Mouse (Mus musculus): ENCODE measurements around the gene Mpzl3.
"Not testable (repeated sequence)": the region's sequence is repeated elsewhere in the genome, so short reads cannot be mapped to it uniquely, and the experiment has no call there.

Gene Mpzl3

GRCm38 (mm10) chr9:45055082-45055713, at the start of gene Mpzl3:
Mpzl3 (plus strand) TSS chr9:45055186.
- DNase-seq, result peak; percentile 68 to 79

GRCm38 (mm10) chr9:45007404-45007803, 47.6 kb upstream of the Mpzl3 start:
- DNase-seq, result peak in 1 of 2 experiments; percentile 35

- DNase-seq, result peak; percentile 53 to 73
These were observed 46.6 kb upstream of the Mpzl3 start for GRCm38 (mm10) chr9:45008342-45008741.

- DNase-seq, result peak; percentile 75 to 89
These were observed 45.6 kb upstream of the Mpzl3 start, which contains the start of gene Cd3e for GRCm38 (mm10) chr9:45009180-45010078. Cd3e (minus strand) TSS chr9:45009627.

- peak in 1 of 2 experiments; percentile 74 for DNase-seq
These were observed 44.5 kb upstream of the Mpzl3 start for GRCm38 (mm10) chr9:45010461-45010860.

- no peak for DNase-seq
These were observed 43.7 kb upstream of the Mpzl3 start for GRCm38 (mm10) chr9:45011291-45011690.

GRCm38 (mm10) chr9:45014879-45015278, 40.1 kb upstream of the Mpzl3 start:
- DNase-seq, result no peak

- peak in 1 of 2 experiments; percentile 69 for DNase-seq
These were observed 39.1 kb upstream of the Mpzl3 start for GRCm38 (mm10) chr9:45015841-45016240.

GRCm38 (mm10) chr9:45018031-45018430, 37.0 kb upstream of the Mpzl3 start:
- DNase-seq, result no peak

GRCm38 (mm10) chr9:45022800-45023199, 32.2 kb upstream of the Mpzl3 start:
- no peak for DNase-seq

GRCm38 (mm10) chr9:45023638-45024037, 31.3 kb upstream of the Mpzl3 start:
- DNase-seq, result no peak

- no peak for DNase-seq
These were observed 30.8 kb upstream of the Mpzl3 start for GRCm38 (mm10) chr9:45024187-45024586.

GRCm38 (mm10) chr9:45027376-45027775, 27.6 kb upstream of the Mpzl3 start:
- no peak for DNase-seq

GRCm38 (mm10) chr9:45030341-45030740, 24.6 kb upstream of the Mpzl3 start:
- no peak for DNase-seq

- no peak for DNase-seq
These were observed 22.7 kb upstream of the Mpzl3 start for GRCm38 (mm10) chr9:45032261-45032660.

- DNase-seq, result no peak
These were observed 20.5 kb upstream of the Mpzl3 start for GRCm38 (mm10) chr9:45034526-45034925.

GRCm38 (mm10) chr9:45037803-45038202, 17.2 kb upstream of the Mpzl3 start:
- DNase-seq, result not testable (repeated sequence)

- DNase-seq, result no peak
These were observed 15.5 kb upstream of the Mpzl3 start, which contains the start of gene Mpzl2 for GRCm38 (mm10) chr9:45039499-45039898. Mpzl2 (plus strand) TSS chr9:45039799.

GRCm38 (mm10) chr9:45040066-45040845, 14.7 kb upstream of the Mpzl3 start:
- DNase-seq, result no peak

- DNase-seq, result no peak
These were observed 13.7 kb upstream of the Mpzl3 start for GRCm38 (mm10) chr9:45041131-45041838.

GRCm38 (mm10) chr9:45042056-45042720, 12.8 kb upstream of the Mpzl3 start:
- peak in 1 of 2 experiments; percentile 24 for DNase-seq

- no peak for DNase-seq
These were observed 12.0 kb upstream of the Mpzl3 start for GRCm38 (mm10) chr9:45042947-45043346.

Measured in thymus, adult 18-20 months (tissue).